Mouse (Mus musculus) brown adipose tissue, adult 24 weeks (tissue): ENCODE data around the gene Mea1. TPM values are rescaled to one million over a fixed set of nuclear protein-coding genes. Genes with fewer than 3 reads are reported as not detected.

Experiments used
- polyA plus RNA-seq: library from polyadenylated mRNA; stranded (reverse); fragments of >200 nt; gene quantifications from 2 replicates; pipeline ENCODE4 v1.2.4, GENCODE M21; 2012; ENCODE audit not compliant: missing spikeins, insufficient read depth, insufficient read length

Gene Mea1
- polyA plus RNA-seq, 1 experiment: 148 TPM

Other genes with a start within 250 kb of the Mea1 start
- gene Crip3, start 249.9 kb upstream of the Mea1 start, polyA plus RNA-seq: not detected in 2 replicates
- gene Slc22a7, start 240.3 kb upstream of the Mea1 start, polyA plus RNA-seq: not detected in 2 replicates
- not detected in 2 replicates for gene Ttbk1, start 191.1 kb upstream of the Mea1 start, polyA plus RNA-seq
- 0.87 TPM in 1 of 2 replicates, not detected in the other for gene Dnph1, start 182.1 kb upstream of the Mea1 start, polyA plus RNA-seq
- gene Cul9, start 132.4 kb upstream of the Mea1 start, polyA plus RNA-seq: 11.6 and 14.5 TPM in 2 replicates
- 17.6 and 19.1 TPM in 2 replicates for gene Srf, start 122.6 kb upstream of the Mea1 start, polyA plus RNA-seq
- 0.42 TPM in 1 of 2 replicates, not detected in the other for gene Ptk7, start 49.3 kb upstream of the Mea1 start, polyA plus RNA-seq
- gene Klc4, start 32.8 kb upstream of the Mea1 start, polyA plus RNA-seq: 15.7 and 15.9 TPM in 2 replicates
- 118 and 151 TPM in 2 replicates for gene Mrpl2, start 32.6 kb upstream of the Mea1 start, polyA plus RNA-seq
- gene Cul7, start 28.5 kb upstream of the Mea1 start, polyA plus RNA-seq: 8.9 and 13.8 TPM in 2 replicates
- gene Rrp36, start 4.4 kb upstream of the Mea1 start, polyA plus RNA-seq: 19.7 and 20.6 TPM in 2 replicates
- gene Klhdc3, start 2.1 kb downstream of the Mea1 start, polyA plus RNA-seq: 24.2 and 24.8 TPM in 2 replicates
- 33.3 and 37.8 TPM in 2 replicates for gene Ppp2r5d, start 26.3 kb downstream of the Mea1 start, polyA plus RNA-seq
- 42.3 and 56.0 TPM in 2 replicates for gene Pex6, start 32.7 kb downstream of the Mea1 start, polyA plus RNA-seq
- gene Gnmt, start 50.4 kb downstream of the Mea1 start, polyA plus RNA-seq: 4.0 TPM in 1 of 2 replicates, not detected in the other
- gene Cnpy3, start 73.4 kb downstream of the Mea1 start, polyA plus RNA-seq: 14.2 and 16.3 TPM in 2 replicates
- gene Ptcra, start 84.9 kb downstream of the Mea1 start, polyA plus RNA-seq: not detected in 2 replicates
- 62.8 and 70.6 TPM in 2 replicates for gene 2310039H08Rik, start 93.8 kb downstream of the Mea1 start, polyA plus RNA-seq
- 51.1 and 77.6 TPM in 2 replicates for gene Rpl7l1, start 103.9 kb downstream of the Mea1 start, polyA plus RNA-seq
- 5.3 and 9.8 TPM in 2 replicates for gene Bicral, start 179.7 kb downstream of the Mea1 start, polyA plus RNA-seq
- 10.1 TPM in 2 replicates for gene Tbcc, start 211.9 kb downstream of the Mea1 start, polyA plus RNA-seq
- not detected in 2 replicates for gene Prph2, start 231.7 kb downstream of the Mea1 start, polyA plus RNA-seq